Mouse (Mus musculus) spleen, adult 2 months (tissue): Measurements from ENCODE around the gene Acad12. TPM values are rescaled to one million over a fixed set of nuclear protein-coding genes. Genes with fewer than 3 reads are reported as not detected.

ENCODE experiments used
- DNase-seq, 2 experiments: peaks; one replicate each; pipeline versions ENCODE4 v3.0.0 to v3.0.0-alpha.2; 2012 to 2021; ENCODE audit warnings: low spot score in 2 of 2, low read depth in 1 of 2
- H3K27ac ChIP-seq: fragments of 200-500 bp; 2 replicates; pipeline ENCODE4 v1.5.1; 2012; ENCODE audit warnings: low read length, inconsistent platforms; ENCODE audit not compliant: insufficient read depth
- H3K27me3 ChIP-seq: fragments of 200-500 bp; 2 replicates; pipeline ENCODE4 v1.6.1; 2012; ENCODE audit warnings: mild to moderate bottlenecking, moderate library complexity, low read length, inconsistent platforms; ENCODE audit not compliant: control insufficient read depth, insufficient read depth
- H3K36me3 ChIP-seq: fragments of 200-500 bp; 2 replicates; pipeline ENCODE4 v1.6.1; 2012; ENCODE audit warnings: mild to moderate bottlenecking, low read length, inconsistent platforms; ENCODE audit not compliant: control insufficient read depth, insufficient read depth
- H3K4me1 ChIP-seq: fragments of 200-500 bp; 2 replicates; pipeline ENCODE4 v1.6.1; 2011; ENCODE audit warnings: inconsistent platforms; ENCODE audit not compliant: control insufficient read depth, insufficient read depth, insufficient read length
- H3K4me3 ChIP-seq: fragments of 200-500 bp; 2 replicates; pipeline ENCODE4 v1.5.1; 2011; ENCODE audit warnings: mild to moderate bottlenecking, inconsistent platforms; ENCODE audit not compliant: insufficient read depth, insufficient read length; ENCODE audit errors: extremely low read depth
- CTCF ChIP-seq: fragments of 200-500 bp; IDR thresholded peaks from 2 replicates; pipeline ENCODE4 v1.5.1; 2011; ENCODE audit warnings: mild to moderate bottlenecking, inconsistent platforms; ENCODE audit not compliant: insufficient read depth, insufficient read length, insufficient replicate concordance; ENCODE audit errors: extremely low read depth
- POLR2A ChIP-seq: fragments of 200-500 bp; IDR thresholded peaks from 2 replicates; pipeline ENCODE4 v1.6.1; 2011; ENCODE audit warnings: low read depth, low read length, inconsistent platforms
- WGBS: fragments of 180-500 bp; shearing (Covaris S2); methylation state at CpG from one replicate; pipeline ENCODE4 v1.1.7; 2018; 5-methylcytosine and 5-hydroxymethylcytosine counted together
- polyA plus RNA-seq: library from polyadenylated mRNA; depleted of rRNA; stranded (reverse); fragments of >200 nt; gene quantifications from 2 replicates; pipeline ENCODE4 v1.2.3, GENCODE M21; 2012

Acad12 gene
- polyA plus RNA-seq, 1 experiment = 5.5 TPM

- H3K4me1 ChIP-seq = peaks cover 19% of the 10 kb centered on the region; the same call in 1 of the 2 replicates
- peaks cover 2% of the 10 kb centered on the region; the same call in 1 of the 2 replicates for H3K36me3 ChIP-seq
- peak in 1 of 2 experiments; percentile 19 for DNase-seq
- no peaks in the 10 kb centered on the region for H3K27me3 ChIP-seq
- 4% methylated on average over 33 of the region's 33 CpGs for WGBS
- peak overlapping the region; percentile 83 for H3K4me3 ChIP-seq
- TF ChIP-seq CTCF (no peak), POLR2A (no peak)
- H3K27ac ChIP-seq = peak overlapping the region; percentile 76
Observed at GRCm38 (mm10) chr5:121592816-121593407, 25.8 kb downstream of the Acad12 start.

GRCm38 (mm10) chr5:121592064-121592815 is 26.5 kb downstream of the Acad12 start:
- TF ChIP-seq CTCF (no peak), POLR2A (no peak)
- DNase-seq = no peak
- Histone ChIP-seq H3K4me1 (peaks cover 17% of the 10 kb centered on the region; the same call in 1 of the 2 replicates), H3K27ac (peak overlapping the region; percentile 20), H3K36me3 (peaks cover 2% of the 10 kb centered on the region; the same call in 1 of the 2 replicates), H3K27me3 (no peaks in the 10 kb centered on the region), H3K4me3 (peak overlapping the region; percentile 83)
- 49% methylated on average over 11 of the region's 11 CpGs for WGBS

DNA sequence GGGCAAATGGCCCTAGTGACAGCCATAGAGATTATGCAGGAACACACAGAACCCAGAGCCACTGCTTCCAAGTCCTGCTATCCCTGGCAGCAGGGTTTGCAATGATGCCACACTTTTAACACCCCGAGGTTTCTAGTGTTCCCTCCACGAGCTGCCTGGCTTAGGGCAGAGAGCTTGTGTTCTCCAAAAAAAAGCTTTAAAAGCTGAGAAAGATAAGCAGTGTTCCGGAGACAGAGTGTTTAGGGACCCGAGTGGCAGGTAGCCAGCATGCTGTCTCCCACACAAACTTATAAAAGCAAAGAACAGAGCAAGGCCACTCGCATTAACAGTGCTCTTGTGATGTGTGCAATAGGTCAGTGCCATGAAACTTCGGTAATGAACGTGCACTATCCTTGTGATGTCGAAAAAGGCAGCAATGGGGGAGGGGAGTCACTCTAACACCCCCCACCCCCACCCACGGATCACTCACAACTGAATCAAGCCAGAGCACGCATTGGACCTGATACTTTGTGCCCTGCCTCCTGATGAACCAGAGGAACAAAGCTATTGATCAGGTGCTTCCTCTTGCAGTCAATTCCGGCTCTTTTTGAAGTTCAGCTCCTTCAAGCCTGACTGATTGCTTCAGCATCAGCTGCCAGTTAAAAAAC is 27.2 kb downstream of the Acad12 start:
- Histone ChIP-seq H3K36me3 (peaks cover 2% of the 10 kb centered on the region; the same call in 1 of the 2 replicates), H3K4me3 (no peak overlapping the region), H3K4me1 (peaks cover 16% of the 10 kb centered on the region; the same call in 1 of the 2 replicates), H3K27me3 (no peaks in the 10 kb centered on the region), H3K27ac (peak overlapping the region; percentile 6; the same call in 1 of the 2 replicates)
- DNase-seq = no peak
- 48% methylated on average over 11 of the region's 11 CpGs for WGBS
- TF ChIP-seq POLR2A (no peak), CTCF (no peak)

GRCm38 (mm10) chr5:121589928-121590327 is 28.8 kb downstream of the Acad12 start:
- H3K4me1 ChIP-seq = peaks cover 23% of the 10 kb centered on the region; the same call in 1 of the 2 replicates
- no peak for TF ChIP-seq CTCF
- no peak for TF ChIP-seq POLR2A

DNA sequence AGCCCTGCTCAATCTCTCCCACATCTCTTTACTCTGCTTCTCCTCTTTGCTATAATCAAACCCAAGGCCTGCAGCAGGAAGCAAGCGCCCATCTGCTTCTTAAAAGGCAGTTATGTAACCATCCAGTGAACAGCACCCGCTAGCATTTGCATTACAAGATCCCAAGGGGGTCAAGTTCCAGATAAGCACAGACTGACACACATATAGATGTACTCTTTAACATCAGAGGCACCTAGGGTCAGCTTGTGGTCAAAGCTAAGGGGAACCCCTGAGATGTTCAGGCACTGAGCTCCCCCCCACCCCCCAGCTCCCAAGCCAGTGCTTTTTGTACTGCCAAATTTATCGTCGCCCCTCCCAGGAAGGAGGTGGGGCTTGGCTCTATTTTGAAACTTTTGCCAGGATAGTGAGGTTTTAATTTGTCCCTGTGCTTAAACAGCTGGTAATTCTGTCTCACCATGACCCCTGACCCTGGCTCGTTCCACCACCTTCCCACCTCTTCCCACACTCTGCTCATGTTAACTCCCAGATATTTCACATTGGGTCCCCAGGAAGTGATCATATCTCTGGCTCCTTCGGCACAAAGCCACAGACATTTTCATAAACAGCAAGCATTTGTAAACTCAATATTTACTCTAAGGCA is 32.2 kb downstream of the Acad12 start:
- peaks cover 19% of the 10 kb centered on the region; the same call in 1 of the 2 replicates for H3K4me1 ChIP-seq
- peak; percentile 48 to 61 for DNase-seq
- peak overlapping the region; percentile 87 for H3K27ac ChIP-seq
- under 1% methylated on average over 6 of the region's 6 CpGs for WGBS
- H3K36me3 ChIP-seq = peaks cover 2% of the 10 kb centered on the region; the same call in 1 of the 2 replicates
- no peaks in the 10 kb centered on the region for H3K27me3 ChIP-seq
- TF ChIP-seq POLR2A (no peak), CTCF (no peak)
- H3K4me3 ChIP-seq = 0 out of 2 replicates have a peak overlapping the region, but pooled peaks have one; percentile 25

More at GRCm38 (mm10) chr5:121589928-121590327, 28.8 kb downstream of the Acad12 start:
- 88% methylated on average over 6 of the region's 6 CpGs for WGBS
- H3K27ac ChIP-seq = no peak overlapping the region
- no peak overlapping the region for H3K4me3 ChIP-seq
- no peak for DNase-seq
- peaks cover 2% of the 10 kb centered on the region; the same call in 1 of the 2 replicates for H3K36me3 ChIP-seq
- no peaks in the 10 kb centered on the region for H3K27me3 ChIP-seq

DNA sequence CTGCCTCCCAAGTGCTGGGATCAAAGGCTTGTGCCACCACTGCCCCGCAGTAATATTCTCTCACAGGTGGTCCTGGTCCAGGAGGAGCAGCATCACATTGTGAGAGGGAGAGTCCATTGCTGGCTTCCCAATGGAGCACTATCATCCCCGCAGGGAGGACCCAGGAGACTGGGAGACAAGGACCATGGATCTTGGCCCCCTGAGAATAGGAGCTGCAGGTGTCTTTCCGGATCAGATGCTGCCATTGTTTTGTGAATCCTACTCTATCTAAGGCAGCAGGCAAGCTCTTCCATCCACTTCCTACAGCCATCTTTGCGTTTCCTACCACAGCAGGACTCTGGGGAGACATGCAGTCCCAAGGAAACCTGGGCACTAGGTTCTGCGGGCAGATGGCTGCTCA is 33.0 kb downstream of the Acad12 start:
- no peak for DNase-seq
- Histone ChIP-seq H3K4me1 (peaks cover 19% of the 10 kb centered on the region; the same call in 1 of the 2 replicates), H3K27me3 (no peaks in the 10 kb centered on the region), H3K36me3 (peaks cover 2% of the 10 kb centered on the region; the same call in 1 of the 2 replicates), H3K27ac (peak overlapping the region; percentile 87), H3K4me3 (no peak overlapping the region)
- WGBS = 67% methylated on average over 5 of the region's 5 CpGs
- TF ChIP-seq CTCF (no peak), POLR2A (no peak)
